Mouse (Mus musculus): Measurements from ENCODE around the gene Gm20388.

The Gm20388 gene

GRCm38 (mm10) chr8:122086064-122086463, 2175.4 kb downstream of the Gm20388 start:
- DNase-seq, result no peak

GRCm38 (mm10) chr8:122088631-122089030, 2178.0 kb downstream of the Gm20388 start:
- DNase-seq, result no peak

- DNase-seq, result no peak
Measured at GRCm38 (mm10) chr8:122089186-122089700, 2178.6 kb downstream of the Gm20388 start.

- DNase-seq, result no peak
Measured at GRCm38 (mm10) chr8:122092476-122092875, 2181.8 kb downstream of the Gm20388 start.

GRCm38 (mm10) chr8:122098766-122099165, 2188.1 kb downstream of the Gm20388 start:
- DNase-seq, result no peak

- DNase-seq, result no peak
Measured at GRCm38 (mm10) chr8:122099711-122100220, 2189.1 kb downstream of the Gm20388 start.

- no peak for DNase-seq
Measured at GRCm38 (mm10) chr8:122101816-122102215, 2191.2 kb downstream of the Gm20388 start.

- no peak for DNase-seq
Measured at GRCm38 (mm10) chr8:122102286-122102685, 2191.6 kb downstream of the Gm20388 start.

GRCm38 (mm10) chr8:122103241-122103640, 2192.6 kb downstream of the Gm20388 start:
- no peak for DNase-seq

GRCm38 (mm10) chr8:122104658-122105057, 2194.0 kb downstream of the Gm20388 start:
- no peak for DNase-seq

- DNase-seq, result peak; percentile 37
Measured at GRCm38 (mm10) chr8:122106270-122106669, 2195.6 kb downstream of the Gm20388 start.

- DNase-seq, result no peak
Measured at GRCm38 (mm10) chr8:122110240-122110866, 2199.7 kb downstream of the Gm20388 start.

- DNase-seq, result no peak
Measured at GRCm38 (mm10) chr8:122110867-122111253, 2200.2 kb downstream of the Gm20388 start.

GRCm38 (mm10) chr8:122111745-122112144, 2201.1 kb downstream of the Gm20388 start:
- DNase-seq, result no peak

- no peak for DNase-seq
Measured at GRCm38 (mm10) chr8:122112264-122112965, 2201.8 kb downstream of the Gm20388 start.

- no peak for DNase-seq
Measured at GRCm38 (mm10) chr8:122114890-122115289, 2204.2 kb downstream of the Gm20388 start.

GRCm38 (mm10) chr8:122116716-122117357, 2206.2 kb downstream of the Gm20388 start:
- no peak for DNase-seq

- DNase-seq, result no peak
Measured at GRCm38 (mm10) chr8:122118097-122118496, 2207.5 kb downstream of the Gm20388 start.

- DNase-seq, result no peak
Measured at GRCm38 (mm10) chr8:122118536-122118935, 2207.9 kb downstream of the Gm20388 start.

- DNase-seq, result no peak
Measured at GRCm38 (mm10) chr8:122124326-122124725, 2213.7 kb downstream of the Gm20388 start.

GRCm38 (mm10) chr8:122126659-122127058, 2216.0 kb downstream of the Gm20388 start:
- peak; percentile 18 for DNase-seq

- no peak for DNase-seq
Measured at GRCm38 (mm10) chr8:122134121-122134529, 2223.5 kb downstream of the Gm20388 start.

- no peak for DNase-seq
Measured at GRCm38 (mm10) chr8:122135494-122135893, 2224.9 kb downstream of the Gm20388 start.

All from liver (tissue).